Mouse (Mus musculus): ENCODE data around the gene Kif22.

Kif22 gene

DNA sequence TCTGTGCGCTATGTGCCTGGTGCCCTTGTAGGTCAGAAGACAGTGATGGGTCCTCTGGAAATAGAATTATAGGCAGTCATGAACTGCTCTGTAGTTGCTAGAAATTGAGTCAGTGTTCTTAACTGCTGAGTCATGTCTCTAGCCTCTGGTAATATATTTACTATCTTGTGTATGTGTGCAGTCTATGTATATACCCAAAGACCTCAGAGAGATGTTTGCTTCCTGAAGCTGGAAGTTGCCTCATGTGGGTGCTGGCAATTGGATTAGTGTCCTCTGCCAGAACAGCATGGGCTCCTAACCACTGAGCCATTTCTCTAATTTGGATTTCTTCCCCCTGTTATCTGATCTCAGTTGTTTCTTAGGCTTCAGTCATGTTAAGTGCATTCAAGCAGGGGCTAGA lies 12.1 kb downstream of the Kif22 start:
- no peak for DNase-seq

DNA sequence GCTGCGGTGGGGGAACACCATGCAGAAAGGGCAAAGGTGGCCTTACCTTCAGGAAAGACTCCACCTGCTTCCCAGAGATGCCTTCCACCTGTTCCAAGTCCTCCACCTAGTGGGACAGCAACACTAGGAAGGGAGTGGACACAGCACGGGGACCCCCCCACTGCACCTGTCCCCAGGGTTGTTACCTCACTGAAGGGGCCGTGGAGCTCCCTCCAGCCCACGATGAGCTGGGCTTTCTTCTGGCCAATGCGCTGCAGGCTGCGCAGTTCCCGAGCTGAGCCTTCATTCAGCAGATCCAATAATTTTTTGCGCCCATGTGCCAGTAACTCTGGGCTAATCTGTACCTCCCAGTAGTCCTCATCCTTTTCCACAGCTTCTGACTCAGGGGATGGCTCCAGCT lies 14.4 kb downstream of the Kif22 start:
- DNase-seq, result no peak

DNA sequence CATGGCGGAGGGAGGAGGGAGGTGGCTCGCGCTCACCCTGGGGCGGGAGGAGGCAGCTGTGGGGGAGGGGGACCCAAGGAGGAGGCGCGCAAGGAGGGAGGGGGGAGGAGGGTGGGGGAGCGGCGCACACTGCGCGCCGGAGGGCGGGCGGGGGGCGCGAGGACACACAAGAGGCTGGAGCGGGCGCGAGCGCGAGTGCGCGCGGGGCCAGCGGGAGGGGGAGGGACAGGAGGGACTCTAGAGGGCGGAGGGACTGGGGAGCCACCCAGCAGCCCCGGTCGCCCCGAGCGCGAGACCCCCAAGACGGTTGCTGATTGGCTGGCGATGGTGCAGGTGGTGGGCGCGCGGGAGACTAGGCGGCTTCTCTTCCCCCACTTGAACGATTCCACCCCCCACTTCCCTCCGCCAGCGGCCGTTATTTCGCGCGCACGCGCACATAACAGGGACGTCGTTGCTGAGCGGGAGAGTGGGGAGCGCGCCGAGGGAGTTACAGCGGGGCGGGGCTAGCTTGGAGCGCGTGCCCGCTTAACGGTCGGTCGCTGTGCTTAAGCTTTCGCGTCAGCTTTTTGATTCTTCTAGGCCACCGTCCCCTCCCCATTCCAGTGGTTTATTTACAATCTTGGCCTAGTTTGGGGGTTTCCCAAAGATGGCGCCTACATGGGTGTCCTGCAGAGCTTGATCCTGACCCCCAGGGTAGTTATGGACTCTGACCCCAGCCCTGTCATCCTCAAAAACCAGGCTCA lies 15.1 kb downstream of the Kif22 start, which contains the start of gene Maz:
TSS of gene Maz (minus strand) at position 54 of the 743 bp plus-strand sequence.
- peak; percentile 99 for DNase-seq

DNA sequence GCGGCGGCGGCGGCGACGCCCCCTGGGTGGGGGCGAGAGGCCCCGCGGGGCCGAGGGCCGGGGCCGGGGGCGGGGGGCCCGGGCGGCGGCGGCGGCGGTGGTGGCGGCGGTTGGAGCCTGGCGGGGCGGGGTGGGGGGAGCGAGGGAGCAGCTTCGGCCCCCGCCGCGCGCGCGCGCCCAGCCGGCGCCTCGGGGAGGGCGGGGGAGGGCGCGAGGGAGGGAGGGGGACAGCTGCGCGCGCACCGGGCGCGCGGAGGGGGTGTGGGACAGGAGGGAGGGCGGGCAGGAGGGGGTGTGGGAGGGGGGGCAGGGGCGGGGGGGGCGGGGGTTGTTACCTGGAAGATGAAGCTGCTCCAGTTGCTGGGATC lies 15.7 kb downstream of the Kif22 start:
- peak in 1 of 2 experiments; percentile 87 for DNase-seq

- DNase-seq, result peak; percentile 82 to 83
Measured at GRCm38 (mm10) chr7:127026161-127026600, 16.1 kb downstream of the Kif22 start.

DNA sequence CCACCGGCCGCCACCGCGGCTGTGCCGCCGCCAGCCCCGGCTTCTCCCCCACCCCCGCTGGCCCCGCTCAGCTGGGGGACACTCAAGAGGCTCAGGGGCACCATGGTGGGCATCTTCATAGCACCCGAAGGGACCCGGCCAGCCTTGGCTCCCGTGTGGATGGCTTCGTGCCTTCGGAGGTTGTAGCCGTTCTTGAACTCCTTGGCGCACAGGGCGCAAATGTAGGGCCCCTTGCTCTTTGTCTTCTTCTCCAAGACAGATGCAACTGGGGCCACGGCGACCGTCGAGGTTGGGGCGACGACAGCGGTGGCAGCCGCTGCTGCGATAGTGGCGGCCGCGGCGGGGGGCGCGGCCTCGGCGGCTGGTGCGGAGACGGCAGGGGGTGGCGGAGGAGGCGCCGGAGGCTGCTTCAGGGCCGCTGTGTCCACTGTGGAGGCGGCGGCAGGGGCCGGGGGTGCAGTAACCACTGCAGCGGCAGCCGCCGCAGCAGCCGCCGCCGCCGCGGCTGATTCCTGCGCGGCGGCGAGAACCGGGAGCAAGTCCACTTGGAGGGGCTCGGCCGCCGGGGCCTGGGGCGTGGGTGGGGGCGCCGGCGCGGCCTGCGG lies 16.6 kb downstream of the Kif22 start:
- DNase-seq, result peak; percentile 72 to 73

GRCm38 (mm10) chr7:127024755-127025555 lies 17.3 kb downstream of the Kif22 start:
- DNase-seq, result peak; percentile 88

DNA sequence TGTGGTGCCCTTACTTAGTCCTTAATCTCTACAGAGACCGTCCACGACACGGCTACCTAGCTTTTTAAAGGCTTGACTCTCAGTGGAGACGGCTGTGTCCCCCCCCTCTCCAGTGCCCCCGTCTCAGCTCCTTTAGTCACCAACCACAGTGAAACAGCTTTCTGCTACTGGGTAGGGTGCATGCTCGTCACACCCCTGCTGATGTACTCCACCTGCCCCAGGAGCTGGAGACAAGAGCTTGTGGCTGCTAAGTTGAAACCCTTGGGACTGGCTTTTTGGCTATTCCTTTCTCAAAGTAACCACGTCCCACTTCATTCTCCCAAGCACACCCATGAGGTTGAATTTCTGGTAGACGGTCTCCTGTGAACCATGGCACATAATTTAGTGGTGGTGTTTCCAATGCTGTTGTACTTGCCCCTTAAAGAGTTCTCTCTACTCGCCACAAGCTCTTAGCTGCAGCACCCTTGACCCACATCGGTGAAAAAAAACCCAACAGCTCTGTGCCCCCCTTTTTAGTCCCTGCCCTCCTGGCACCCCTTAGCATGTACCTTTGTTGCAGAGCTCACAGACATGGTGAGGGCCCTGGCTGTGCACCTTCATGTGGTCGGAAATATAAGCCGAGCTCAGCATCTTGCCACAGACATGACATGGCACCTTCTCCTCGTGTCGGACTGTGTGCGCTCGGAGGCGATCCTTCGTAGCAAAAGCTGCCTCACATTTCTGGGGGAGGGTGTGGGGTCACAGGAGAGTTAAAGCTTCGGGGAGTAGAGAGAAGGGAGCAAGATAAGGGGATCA lies 18.2 kb downstream of the Kif22 start:
- DNase-seq, result peak in 1 of 2 experiments; percentile 25

GRCm38 (mm10) chr7:127023272-127023691 lies 19.0 kb downstream of the Kif22 start:
- DNase-seq, result peak; percentile 42 to 50

DNA sequence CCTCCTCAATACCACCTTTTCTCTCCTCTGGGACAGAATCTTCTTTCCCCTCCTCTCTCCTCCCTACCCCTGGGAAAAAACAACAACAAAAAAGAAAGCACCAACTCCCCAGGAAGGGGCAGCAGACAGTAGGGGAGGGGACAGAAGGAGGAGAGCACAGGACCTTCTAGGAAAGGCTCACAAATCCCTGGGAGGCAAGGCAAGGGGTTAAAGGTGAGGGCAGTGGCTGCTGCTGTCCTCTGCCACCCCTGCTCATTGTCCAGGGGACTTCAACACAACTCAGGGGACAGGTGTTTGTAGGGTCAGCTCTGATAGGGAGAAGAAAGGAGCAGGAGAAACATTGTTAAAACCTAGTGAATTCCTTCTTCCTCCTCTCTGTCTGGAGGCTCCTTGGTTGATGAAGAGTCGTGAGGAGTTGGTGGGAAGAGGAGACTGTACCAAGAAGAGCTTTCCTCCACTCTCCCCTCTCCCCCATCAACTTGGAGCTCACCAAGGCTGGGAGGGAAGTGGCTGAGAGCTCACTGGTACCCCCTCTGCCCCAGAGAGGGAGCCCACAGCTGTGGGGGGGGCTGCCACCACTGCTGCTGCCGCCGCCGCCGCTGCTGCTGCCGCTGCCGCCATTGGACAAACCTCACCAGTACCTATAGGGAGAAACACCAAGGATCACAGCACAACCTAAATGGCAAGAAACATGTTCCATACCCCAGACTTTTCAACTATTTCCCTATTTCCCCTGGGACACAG lies 19.6 kb downstream of the Kif22 start:
- peak in 1 of 2 experiments; percentile 7 for DNase-seq

GRCm38 (mm10) chr7:127021563-127022527 lies 20.4 kb downstream of the Kif22 start:
- peak in 1 of 2 experiments; percentile 7 for DNase-seq

DNA sequence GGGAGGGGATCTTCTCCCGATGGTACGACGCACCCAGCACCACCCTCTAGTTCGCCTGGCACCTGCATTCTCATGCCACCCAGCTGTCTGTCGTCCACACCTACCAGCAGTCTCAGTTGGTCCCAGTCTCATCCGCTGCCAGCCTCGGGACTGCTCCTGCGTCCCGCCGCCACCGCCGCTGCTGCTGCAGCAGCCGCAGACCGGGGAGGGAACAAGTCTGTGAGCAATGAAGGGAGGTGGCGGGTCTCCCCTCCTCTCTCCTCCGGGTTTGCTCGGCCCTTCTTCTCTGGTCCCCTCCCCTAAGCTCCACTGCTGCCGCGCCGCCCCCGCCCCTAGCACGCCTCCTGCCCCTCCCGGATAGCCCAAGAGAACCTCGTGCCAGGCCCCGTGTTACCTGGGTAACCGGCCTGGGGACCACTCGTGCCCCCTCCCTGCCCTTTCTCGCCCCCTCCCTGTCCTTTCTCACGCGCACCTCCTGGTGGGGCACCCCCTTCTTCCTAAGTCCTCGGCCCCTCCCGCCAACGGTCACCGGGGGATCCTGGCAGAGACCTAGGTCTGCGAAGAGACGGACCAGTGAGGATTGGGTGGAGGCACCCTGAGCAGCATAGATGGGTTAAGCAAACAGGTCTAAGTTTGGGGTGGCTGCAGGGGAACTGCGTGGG lies 21.2 kb downstream of the Kif22 start, which contains the start of the genes Gm42742 and Prrt2:
TSS of gene Gm42742 (minus strand) at position 197 of the 662 bp plus-strand sequence.
TSS of gene Prrt2 (minus strand) at position 311 of the 662 bp plus-strand sequence.
- peak; percentile 81 to 83 for DNase-seq

DNA sequence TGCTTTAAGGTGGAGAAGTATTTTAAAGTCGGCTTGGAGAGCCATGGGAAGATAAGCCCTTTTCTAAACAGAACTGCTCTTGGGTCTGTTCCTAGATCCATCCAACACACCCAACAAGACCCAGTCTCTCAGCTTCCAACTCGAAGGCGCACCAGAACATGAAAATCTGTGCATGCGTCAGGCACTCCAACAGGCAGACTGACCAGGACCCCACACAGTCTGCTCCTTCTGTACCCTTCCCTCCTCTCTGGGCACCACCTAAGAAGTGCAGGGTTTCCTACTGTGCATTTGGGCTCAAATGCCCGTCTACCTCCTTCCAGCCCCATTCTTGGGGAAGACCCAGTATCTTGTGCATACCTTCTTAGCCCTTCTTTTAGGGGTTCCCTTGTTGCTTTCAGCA lies 21.8 kb downstream of the Kif22 start:
- DNase-seq, result peak in 1 of 2 experiments; percentile 44

DNA sequence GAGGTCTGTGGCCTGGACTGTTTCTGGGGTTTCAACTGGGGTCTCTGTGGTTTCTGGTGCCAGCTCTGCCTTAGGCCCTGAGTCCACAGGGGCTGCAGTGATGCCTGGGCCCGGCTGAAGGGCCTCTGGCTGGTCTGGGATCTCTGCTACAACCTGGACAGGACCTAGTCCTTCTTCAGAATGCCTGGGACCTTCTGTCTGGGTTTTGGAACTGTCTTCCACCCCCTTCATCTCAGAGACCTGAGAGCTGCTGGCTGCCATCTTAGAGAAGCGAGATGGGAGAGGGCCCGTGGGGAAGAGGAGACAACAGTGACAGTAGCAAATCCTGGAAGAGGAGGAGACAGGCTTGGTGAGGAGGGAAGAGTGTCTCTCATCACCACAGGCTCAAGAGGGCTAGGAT lies 22.2 kb downstream of the Kif22 start:
- DNase-seq, result peak; percentile 48 to 49

- peak in 1 of 2 experiments; percentile 29 for DNase-seq
Measured at GRCm38 (mm10) chr7:127019306-127019960, 22.8 kb downstream of the Kif22 start.

DNA sequence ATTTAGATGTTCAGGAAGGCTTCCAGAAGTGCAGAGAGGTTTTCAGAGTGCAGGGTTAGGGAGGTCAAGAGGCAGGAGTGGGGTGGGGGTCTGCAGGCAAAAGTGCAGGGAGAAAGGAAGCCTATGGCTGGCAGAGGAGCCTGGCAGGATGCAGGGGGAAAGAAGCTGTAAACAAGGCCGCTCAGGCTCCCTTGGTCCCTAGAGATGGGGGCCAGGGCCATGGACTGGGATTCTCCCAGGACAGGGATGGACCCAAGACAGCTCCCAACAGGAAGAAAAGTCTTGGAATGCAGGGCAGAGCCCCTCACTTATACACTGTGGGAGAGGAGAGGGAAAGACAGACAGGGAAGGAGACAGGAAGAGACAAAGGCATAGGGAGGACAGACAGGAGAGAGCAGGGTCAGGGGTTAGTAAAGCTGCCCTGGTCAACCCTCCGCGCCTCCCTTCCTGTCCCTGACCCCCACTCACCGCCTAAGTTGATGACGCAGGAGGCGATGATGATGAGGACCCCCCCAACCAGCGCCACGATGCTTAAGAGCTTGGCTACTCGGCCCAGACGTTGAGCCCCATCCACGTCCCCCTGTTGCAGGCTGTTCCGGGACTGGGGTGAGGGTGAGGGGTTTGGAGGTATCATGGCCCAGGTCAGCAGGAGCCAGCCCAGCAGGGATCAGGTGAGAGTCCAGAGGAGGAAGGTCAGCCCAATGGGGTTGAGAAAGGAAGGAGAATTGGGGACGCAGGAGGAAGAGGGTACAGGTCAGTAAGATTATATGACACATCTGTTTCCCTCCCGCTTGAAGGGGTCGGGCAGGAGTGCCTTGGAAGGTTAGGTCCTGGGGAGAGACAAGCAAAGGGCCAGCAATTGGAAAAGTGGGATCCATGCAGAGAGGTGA lies 23.6 kb downstream of the Kif22 start:
- DNase-seq, result peak in 1 of 2 experiments; percentile 25

DNA sequence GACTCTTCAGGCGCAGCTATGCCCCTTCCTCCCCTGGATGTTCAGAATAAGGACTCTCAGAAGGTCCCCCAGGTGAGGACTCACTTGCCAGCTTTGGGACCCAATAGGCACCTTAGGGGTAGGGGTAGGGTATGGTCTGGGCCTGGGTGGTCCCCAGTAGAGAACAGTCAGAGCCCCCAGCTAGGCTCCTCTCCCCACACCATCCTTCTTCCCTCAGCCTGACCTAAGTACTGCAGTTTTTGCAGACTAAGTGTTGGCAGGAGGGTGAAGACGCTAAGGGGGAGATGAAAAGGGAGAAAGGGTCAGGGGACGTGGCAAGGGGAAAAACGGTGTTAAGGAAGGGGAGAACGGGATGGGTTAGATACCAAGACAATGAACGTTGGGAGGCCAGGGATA lies 24.3 kb downstream of the Kif22 start:
- DNase-seq, result no peak

Measured in cerebellum, postnatal 14 days (tissue).